Mouse (Mus musculus): ENCODE data around the gene Abcc5.

Abcc5 gene

GRCm38 (mm10) chr16:20424719-20425650 lies 1.2 kb downstream of the Abcc5 start:
- in situ Hi-C loops (cut with MboI, MseI) = no loop called here

DNA sequence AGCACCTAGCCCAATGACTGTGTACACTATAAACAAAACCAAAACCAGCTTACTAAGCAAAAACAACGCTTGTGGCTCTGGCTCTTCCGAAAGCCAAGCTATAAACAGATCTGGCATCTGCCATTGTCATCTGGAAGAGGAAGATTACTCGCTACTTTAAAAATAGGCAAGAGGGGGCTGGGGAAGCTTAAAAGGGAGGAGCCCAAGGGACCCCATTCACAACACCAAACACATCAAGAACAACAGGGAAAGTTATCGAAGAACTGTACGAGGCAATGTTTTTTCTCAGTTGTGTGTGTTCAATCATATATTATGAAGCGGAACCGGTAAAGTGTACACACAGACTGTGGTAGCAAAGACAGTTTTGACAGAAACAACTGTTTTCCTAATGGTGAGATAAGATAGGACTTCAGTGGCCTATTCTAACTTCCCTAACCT lies 1.9 kb downstream of the Abcc5 start:
- in situ Hi-C loops (cut with MboI, MseI) = no loop called here

DNA sequence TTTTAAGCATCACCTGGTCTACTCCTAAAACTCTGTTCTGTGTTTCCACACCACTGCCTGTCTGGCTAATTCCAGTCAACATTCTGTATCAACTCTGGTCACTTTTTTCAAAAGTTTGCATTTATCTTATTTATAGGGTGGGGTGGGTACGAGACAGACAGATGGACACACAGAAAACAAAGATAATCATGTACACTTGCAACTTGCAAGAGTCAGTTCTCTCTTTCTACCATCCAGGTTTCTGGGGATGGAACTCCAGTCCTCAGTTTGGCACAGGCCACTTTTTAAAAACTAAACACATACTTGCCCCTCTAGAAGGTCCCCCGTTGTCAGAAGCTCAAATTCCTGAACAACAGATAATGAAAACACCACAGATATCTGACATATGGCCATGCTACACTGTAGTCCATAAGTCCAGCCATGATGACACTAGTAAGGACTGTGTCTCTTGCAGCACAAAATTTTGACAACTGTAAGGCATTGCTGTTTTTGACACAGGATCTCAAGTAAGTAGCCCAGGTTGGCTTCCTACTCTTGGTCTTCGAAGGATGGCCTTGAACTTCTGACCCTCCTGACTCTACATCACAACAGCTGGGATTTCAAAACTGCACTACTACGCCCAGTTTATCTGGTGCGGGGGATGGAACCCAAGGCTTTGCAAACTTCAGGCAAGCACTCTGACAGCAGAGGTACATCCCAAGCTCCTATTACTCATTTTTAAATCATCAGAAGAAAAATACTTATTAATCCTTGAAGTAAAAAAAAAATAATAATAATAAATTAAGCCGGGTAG lies 3.1 kb downstream of the Abcc5 start:
- in situ Hi-C loops (cut with MboI, MseI) = no loop called here

DNA sequence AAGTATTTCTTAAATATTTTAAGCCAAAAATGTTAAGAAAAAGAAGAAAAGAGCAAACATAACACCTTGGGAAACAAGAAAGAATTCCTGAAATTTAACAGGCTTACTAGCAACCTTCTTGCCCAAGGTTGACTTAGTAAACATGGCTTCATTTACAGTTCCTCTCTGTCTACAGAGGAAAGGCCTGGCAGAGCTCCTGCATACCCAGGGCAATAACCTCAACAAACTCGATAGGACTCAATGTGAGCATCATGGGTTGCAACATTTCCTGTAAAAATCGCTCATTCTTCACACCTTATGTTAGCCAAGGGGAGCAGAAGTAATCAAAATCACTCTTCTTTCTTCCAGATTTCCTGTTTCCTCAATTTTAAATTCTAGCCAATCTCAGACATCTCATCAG lies 8.1 kb downstream of the Abcc5 start:
- in situ Hi-C loops (cut with MboI, MseI) = no loop called here

GRCm38 (mm10) chr16:20416262-20416661 lies 9.9 kb downstream of the Abcc5 start:
- in situ Hi-C loops (cut with MboI, MseI) = no loop called here

- in situ Hi-C loops (cut with MboI, MseI) = no loop called here
Observed at GRCm38 (mm10) chr16:20415804-20416203, 10.4 kb downstream of the Abcc5 start.

DNA sequence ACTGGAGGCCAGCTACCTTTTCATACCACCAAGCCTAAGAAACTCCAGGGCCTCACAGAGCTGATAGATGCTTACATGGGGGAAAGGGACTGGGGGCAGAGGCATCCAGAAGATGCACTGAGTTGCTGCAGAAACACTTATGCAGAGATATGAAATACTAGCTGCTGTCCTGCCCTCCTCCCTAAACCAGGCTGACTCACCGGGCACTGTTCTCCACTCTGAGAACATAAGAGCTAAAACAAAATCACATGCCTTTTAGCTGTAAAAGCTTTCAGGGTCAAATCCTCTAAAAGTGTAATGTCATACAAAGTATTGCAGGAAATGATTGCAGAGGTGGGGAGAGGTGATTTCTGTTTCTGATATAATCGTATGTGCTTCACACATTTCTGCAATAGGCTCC lies 11.0 kb downstream of the Abcc5 start:
- in situ Hi-C loops (cut with MboI, MseI) = no loop called here

- in situ Hi-C loops (cut with MboI, MseI) = no loop called here
Observed at GRCm38 (mm10) chr16:20413870-20414331, 12.3 kb downstream of the Abcc5 start.

DNA sequence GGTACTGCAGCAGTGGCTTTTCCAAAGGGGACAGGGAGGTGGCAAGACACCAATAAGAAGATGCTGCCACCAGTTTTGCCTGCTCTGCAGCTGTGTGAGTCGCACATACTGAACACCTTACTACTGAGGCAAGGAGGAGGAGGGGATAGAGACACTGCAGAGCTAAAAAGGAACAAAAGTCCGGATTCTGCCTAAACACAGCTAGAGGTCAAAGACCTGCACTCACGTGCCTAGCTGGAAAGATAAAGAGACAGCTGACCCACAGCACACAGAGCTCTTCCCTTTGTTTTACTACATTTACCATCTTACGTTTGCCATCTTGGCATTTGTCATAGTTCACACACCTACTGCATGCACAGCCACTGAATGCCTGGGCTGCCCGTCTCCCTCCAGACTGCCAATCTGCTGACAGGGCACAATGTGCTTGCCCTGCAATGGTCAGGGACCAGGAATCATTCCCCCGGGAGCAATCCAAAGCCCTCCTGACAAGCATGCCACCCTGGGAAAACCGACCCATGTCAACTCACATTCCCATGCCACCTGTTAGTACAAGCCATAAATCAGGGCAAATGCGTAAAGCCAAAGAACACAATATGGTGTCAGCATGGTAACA lies 14.1 kb downstream of the Abcc5 start:
- in situ Hi-C loops (cut with MboI, MseI) = no loop called here

DNA sequence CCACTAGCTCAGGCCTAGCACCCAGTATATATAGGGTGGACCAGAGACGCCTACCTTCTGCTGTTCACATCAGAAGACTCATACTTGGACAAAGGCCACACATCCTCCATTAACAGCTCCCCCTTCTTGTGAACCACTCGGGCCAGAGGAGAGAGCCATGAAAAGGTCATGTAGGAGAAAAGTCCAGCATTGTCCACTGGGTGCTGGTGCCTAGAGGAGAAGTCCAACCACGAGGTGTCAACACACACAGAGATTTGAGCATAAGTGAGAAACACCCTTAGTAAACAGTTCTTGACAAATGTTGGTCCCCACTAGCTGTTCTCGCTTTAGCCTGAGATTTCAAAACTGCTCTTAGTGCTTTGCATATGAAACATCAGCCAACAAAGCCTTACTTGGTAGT lies 20.9 kb downstream of the Abcc5 start:
- in situ Hi-C loops (cut with MboI, MseI) = no loop called here

GRCm38 (mm10) chr16:20403327-20403726 lies 22.9 kb downstream of the Abcc5 start:
- in situ Hi-C loops (cut with MboI, MseI) = no loop called here

DNA sequence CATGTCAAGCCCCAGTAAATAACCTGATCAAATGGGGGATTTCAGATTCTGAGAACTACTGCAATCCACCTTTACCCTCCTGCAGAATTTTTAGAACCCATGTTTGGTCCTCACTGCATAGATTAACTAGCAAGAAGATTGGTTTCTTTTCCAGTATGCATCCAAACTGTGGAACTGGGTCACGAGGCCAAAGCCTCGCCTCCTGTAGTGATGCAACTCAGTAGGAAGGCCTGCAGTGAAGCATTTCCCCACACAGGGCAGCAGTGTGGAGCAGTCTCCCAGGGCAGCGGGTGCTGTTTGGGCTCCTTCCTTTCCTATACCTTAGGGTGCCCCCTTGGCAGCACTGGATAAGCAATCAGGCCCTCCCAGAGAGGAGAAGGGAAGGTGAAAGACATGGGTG lies 24.6 kb downstream of the Abcc5 start:
- in situ Hi-C loops (cut with MboI, MseI) = no loop called here

- in situ Hi-C loops (cut with MboI, MseI) = no loop called here
Observed at GRCm38 (mm10) chr16:20400707-20401591, 25.2 kb downstream of the Abcc5 start.

DNA sequence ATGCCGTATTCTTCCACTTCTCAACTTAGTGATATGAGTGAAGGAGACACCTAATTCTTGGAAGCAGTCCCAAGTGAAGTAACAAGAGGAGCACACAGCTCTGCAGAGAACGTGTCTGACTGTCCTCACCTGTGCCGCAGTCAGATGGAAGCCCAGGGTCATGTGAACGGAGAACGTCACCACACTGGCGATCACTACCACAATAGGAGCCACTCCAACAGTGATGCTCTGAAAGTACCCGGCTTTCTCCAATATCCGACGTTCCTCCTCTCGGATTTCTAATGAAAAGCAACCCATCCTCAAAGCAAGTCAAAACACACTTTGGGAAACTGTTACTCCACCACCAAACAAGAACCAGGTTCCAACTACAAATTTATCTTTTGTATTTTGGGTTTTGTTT lies 29.3 kb downstream of the Abcc5 start:
- in situ Hi-C loops (cut with MboI, MseI) = no loop called here

DNA sequence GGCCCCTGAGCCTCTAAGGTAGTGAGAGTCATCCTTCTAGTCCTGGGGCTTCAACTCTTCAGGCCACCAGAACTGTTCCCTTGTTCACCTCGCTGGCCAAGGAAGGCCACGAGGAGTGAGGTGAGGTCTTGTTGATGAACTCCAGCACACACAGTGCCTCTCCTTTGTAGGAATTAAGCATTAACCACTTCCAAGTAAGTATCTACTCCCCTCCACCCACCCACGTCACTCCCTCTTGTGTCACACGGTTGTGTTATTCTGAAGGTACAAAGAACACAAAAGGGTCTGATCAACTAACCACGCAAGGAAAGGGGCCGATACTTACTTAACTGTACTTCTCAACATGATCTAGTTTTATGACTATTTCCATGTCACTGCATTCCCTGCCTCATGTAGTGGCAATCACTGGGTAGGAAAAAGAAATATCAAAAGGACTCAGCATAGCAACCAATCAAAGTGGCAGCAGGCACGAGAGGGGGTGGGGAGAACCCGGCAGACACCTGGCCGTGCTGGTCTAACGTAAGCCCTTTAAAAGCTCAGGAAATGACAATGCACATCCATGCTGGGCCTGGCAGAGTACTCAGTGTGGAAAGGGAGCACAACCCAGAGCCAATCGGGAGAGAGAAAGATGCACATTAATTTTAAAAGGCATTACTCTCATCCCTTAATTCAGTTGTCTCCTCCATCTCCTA lies 30.8 kb downstream of the Abcc5 start:
- in situ Hi-C loops (cut with MboI, MseI) = no loop called here

DNA sequence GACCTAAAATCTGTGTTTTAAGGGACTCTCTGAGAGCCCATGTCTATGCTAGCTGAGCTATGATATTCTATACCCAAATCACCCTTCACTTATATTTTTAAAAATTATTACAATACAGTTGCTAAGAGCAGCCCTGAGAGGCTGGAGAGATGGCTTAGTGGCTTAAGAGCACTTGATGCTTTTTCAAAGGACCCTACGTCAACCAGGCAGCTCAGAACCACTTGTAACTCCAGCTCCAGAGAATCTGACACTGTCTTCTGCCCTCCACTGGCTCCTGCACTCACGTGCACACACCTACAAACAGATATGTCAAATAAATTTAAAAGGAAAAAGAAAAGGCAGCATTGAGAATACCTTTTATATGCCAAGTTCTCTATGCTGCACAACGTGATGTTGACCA lies 34.4 kb downstream of the Abcc5 start:
- in situ Hi-C loops (cut with MboI, MseI) = no loop called here

- in situ Hi-C loops (cut with MboI, MseI) = no loop called here
Observed at GRCm38 (mm10) chr16:20390233-20390632, 36.0 kb downstream of the Abcc5 start.

DNA sequence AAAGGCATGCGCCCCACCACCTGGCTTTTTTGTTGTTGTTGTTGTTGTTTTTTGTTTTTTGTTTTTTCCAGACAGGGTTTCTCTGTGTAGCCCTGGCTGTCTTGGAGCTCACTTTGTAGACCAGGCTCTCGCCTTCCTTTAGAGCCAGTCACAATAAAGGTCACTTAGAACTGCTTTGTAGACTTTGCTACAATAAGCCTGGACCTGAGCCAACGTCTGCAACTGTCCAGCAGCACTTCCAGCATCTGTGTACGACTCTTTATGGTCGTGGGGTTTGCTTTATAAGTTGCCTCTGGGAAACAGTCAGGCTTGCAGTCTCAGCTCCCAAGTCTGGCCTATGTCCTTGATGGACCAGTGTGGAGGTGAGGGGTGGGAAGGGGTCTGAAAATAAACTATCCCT lies 45.2 kb downstream of the Abcc5 start:
- in situ Hi-C loops (cut with MboI, MseI) = no loop called here

DNA sequence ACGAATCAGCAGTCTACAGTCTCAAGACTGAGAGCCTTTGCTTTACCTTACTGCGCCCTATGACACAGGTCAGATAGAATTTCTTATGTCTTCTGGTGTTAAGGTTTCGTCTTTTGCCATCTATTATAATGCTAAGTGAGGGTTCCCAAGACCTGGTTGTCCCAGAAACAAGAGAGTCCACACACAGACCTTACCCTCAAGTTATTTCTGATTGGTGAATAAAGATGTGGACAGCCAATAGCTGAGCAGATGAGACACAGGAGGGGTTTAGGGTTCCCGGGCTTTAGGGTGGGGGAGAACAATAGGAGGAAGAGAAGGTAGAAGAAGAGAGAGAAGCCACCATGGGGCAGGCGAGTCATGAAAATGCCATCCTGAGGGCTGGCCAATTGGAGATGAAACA lies 50.9 kb downstream of the Abcc5 start:
- in situ Hi-C loops (cut with MboI, MseI) = no loop called here

GRCm38 (mm10) chr16:20371731-20372130 lies 54.5 kb downstream of the Abcc5 start:
- in situ Hi-C loops (cut with MboI, MseI) = no loop called here

- in situ Hi-C loops (cut with MboI, MseI) = no loop called here
Observed at GRCm38 (mm10) chr16:20368221-20368620, 58.0 kb downstream of the Abcc5 start.
